Mouse (Mus musculus): ENCODE data around the gene Stx18. TPM values are rescaled to one million over a fixed set of nuclear protein-coding genes. Genes with fewer than 3 reads are reported as not detected.

Gene Stx18
- polyA plus RNA-seq (2012; rRNA removed) = 25.7 and 32.2 TPM in 2 replicates

DNA sequence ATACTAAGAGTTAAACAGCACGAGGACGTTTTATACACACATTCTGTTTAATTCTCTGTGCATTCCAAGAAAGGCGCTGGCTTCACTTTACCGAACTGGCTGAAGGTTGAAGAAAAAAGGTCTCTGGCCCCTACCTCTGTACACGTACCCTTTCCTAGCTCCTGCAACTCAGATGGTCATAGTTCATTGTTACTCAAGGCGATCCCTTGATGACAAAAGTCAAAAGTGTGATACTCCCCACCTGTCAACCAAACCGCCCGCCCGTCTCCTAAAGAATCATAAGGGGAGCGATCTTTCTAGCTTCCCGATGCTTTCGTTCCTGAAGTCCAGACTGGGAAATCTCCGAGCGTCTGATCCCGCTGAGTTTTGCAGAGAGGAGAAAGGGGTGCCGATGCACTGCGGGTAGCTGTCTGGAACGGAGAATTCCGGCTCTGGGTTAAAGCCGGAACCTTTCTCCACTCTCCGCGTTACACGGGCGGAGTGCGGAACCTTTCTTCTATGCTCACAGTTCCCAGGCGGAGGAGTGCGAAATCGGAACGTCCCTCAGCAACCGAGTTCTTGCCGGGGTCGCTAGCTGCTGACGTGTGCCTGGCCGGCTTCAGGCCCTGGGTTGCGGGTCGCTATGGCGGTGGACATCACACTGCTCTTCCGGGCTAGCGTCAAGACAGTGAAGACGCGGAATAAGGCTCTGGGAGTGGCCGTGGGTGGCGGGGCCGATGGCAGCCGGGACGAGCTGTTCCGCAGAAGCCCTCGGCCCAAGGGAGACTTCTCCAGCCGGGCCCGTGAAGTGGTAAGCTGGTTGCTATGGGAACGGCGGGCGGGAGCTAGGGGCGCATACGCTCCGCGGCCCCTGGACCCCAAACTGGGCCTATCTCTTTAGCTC, at the start of gene Stx18:
Stx18 (plus strand) TSS at position 33 of the 883 bp plus-strand sequence.
- whole genome bisulfite sequencing = under 1% methylated on average over 57 of the region's 57 CpGs
- no peak for TF ChIP-seq CTCF (conservative IDR thresholded peaks at IDR 0.05; ENCODE audit: insufficient read depth, insufficient read length, low read depth, low read length)
- TF ChIP-seq POLR2A (IDR thresholded peaks at IDR 0.05; ENCODE audit: low read depth, low read length) = peak; percentile 45
- Histone ChIP-seq H3K27me3 (replicated peaks; ENCODE audit: control insufficient read depth, insufficient read depth, low read length) (no peaks in the 10 kb centered on the region), H3K36me3 (ENCODE audit: control insufficient read depth, insufficient read depth, low read length) (no peaks in the 10 kb centered on the region), H3K4me3 (ENCODE audit: insufficient read depth, low read depth, low read length) (peak within 1 kb of the TSS; percentile 58), H3K4me1 (ENCODE audit: control insufficient read depth, insufficient read depth, low read length) (0 out of 2 replicates have a peak, but pooled peaks cover 5% of the 10 kb centered on the region), H3K27ac (ENCODE audit: insufficient read depth, low read depth, low read length) (peak within 1 kb of the TSS; percentile 7; the same call in 1 of the 2 replicates)
- peak; percentile 91 for DNase-seq

DNA sequence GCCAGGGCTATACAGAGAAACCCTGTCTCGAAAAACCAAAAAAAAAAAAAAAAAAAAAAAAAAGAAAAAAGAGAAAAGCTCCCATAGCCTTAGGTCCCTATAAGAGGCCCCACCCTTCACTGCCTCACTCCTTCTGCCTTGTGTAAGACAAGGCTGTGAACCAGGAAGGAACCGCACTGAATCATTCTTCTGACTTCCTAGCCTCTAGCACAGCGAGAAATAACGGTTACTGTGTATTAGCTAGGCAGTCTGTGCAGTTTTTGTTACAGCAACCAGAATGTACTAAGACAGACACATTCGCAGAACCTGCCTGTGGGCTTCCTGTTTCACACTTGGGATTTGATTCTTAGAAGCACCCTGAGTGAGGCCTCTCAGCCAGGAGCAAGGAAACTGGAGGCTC, 46.2 kb upstream of the Stx18 start:
- no peak for DNase-seq
- TF ChIP-seq CTCF (conservative IDR thresholded peaks at IDR 0.05; ENCODE audit: insufficient read depth, insufficient read length, low read depth, low read length) (no peak), POLR2A (IDR thresholded peaks at IDR 0.05; ENCODE audit: low read depth, low read length) (no peak)
- WGBS = 72% methylated on average over 5 of the region's 5 CpGs
- Histone ChIP-seq H3K27ac (ENCODE audit: insufficient read depth, low read depth, low read length) (no peak overlapping the region), H3K36me3 (ENCODE audit: control insufficient read depth, insufficient read depth, low read length) (no peaks in the 10 kb centered on the region), H3K27me3 (replicated peaks; ENCODE audit: control insufficient read depth, insufficient read depth, low read length) (no peaks in the 10 kb centered on the region), H3K4me3 (ENCODE audit: insufficient read depth, low read depth, low read length) (no peak overlapping the region), H3K4me1 (ENCODE audit: control insufficient read depth, insufficient read depth, low read length) (no peaks in the 10 kb centered on the region)

DNA sequence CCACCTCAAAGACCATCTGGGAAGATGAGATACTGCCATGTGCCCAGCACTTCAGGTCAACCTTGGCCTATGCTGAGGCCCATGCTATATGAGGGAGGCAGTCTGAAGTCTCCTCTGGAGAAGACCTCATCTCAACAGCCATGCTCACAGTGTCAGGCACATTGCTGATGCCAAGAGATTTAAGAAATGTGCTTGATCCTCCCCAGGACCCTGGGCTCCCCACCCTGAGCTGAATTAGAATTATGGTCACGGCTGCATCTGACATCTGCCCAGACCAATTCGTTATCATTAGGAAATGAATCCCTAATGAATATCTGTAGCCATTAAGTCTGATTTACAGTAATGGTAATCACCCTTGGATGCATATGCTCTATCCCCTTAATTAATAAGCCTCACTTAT, 39.7 kb upstream of the Stx18 start:
- Histone ChIP-seq H3K27ac (ENCODE audit: insufficient read depth, low read depth, low read length) (no peak overlapping the region), H3K27me3 (replicated peaks; ENCODE audit: control insufficient read depth, insufficient read depth, low read length) (no peaks in the 10 kb centered on the region), H3K4me3 (ENCODE audit: insufficient read depth, low read depth, low read length) (no peak overlapping the region), H3K36me3 (ENCODE audit: control insufficient read depth, insufficient read depth, low read length) (no peaks in the 10 kb centered on the region), H3K4me1 (ENCODE audit: control insufficient read depth, insufficient read depth, low read length) (no peaks in the 10 kb centered on the region)
- 73% methylated on average over 2 of the region's 2 CpGs for WGBS
- no peak for TF ChIP-seq POLR2A (IDR thresholded peaks at IDR 0.05; ENCODE audit: low read depth, low read length)
- no peak for DNase-seq

DNA sequence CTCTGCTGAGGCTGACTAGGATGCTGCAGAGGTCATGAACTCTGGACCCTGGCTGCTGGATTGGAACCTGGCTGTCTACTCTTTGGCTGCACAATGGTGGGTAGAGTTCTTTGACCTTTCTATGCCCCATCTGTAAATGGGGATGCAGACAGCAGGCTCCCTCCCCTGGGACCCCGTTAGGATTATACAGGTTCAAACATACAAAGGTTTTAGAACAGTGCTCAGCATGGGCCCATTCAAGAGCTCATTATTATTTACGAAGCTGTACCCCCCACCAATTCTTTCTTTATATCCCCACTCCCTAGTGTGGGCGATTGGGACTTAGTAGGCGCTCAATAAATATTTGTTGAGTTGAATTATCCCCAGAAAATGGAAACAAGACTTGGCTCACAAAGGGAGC, 36.0 kb upstream of the Stx18 start:
- 64% methylated on average over 4 of the region's 4 CpGs for WGBS

DNA sequence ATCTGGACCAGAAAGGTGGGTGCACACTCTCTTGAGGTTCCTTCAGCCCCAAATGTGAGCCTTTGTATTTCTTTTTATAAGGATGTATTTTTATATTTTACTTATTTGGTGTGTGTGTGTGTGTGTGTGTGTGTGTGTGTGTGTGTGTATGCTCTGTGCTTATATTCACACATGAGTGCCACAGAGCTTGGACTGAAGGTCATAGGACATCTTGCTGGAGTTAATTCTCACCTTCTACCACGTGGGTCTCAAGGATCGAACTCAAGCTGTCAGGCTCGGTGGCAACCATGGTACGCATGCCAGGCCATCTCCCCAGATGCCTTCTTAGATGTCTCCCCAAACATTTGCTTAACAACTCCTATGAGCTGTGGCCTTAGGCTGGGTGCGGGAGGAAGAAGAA, 33.8 kb upstream of the Stx18 start:
- TF ChIP-seq POLR2A (IDR thresholded peaks at IDR 0.05; ENCODE audit: low read depth, low read length) (no peak), CTCF (conservative IDR thresholded peaks at IDR 0.05; ENCODE audit: insufficient read depth, insufficient read length, low read depth, low read length) (no peak)
- WGBS = 72% methylated on average over 5 of the region's 5 CpGs
- DNase-seq = peak; percentile 64
- H3K27me3 ChIP-seq (replicated peaks; ENCODE audit: control insufficient read depth, insufficient read depth, low read length) = no peaks in the 10 kb centered on the region
- no peaks in the 10 kb centered on the region for H3K4me1 ChIP-seq (ENCODE audit: control insufficient read depth, insufficient read depth, low read length)
- no peak overlapping the region for H3K27ac ChIP-seq (ENCODE audit: insufficient read depth, low read depth, low read length)
- H3K4me3 ChIP-seq (ENCODE audit: insufficient read depth, low read depth, low read length) = no peak overlapping the region
- H3K36me3 ChIP-seq (ENCODE audit: control insufficient read depth, insufficient read depth, low read length) = no peaks in the 10 kb centered on the region

More for the DNA sequence above, 36.0 kb upstream of the Stx18 start:
- TF ChIP-seq CTCF (conservative IDR thresholded peaks at IDR 0.05; ENCODE audit: insufficient read depth, insufficient read length, low read depth, low read length) (no peak), POLR2A (IDR thresholded peaks at IDR 0.05; ENCODE audit: low read depth, low read length) (no peak)
- DNase-seq = peak; percentile 14
- H3K36me3 ChIP-seq (ENCODE audit: control insufficient read depth, insufficient read depth, low read length) = no peaks in the 10 kb centered on the region
- H3K4me1 ChIP-seq (ENCODE audit: control insufficient read depth, insufficient read depth, low read length) = no peaks in the 10 kb centered on the region
- no peak overlapping the region for H3K4me3 ChIP-seq (ENCODE audit: insufficient read depth, low read depth, low read length)
- H3K27ac ChIP-seq (ENCODE audit: insufficient read depth, low read depth, low read length) = no peak overlapping the region
- no peaks in the 10 kb centered on the region for H3K27me3 ChIP-seq (replicated peaks; ENCODE audit: control insufficient read depth, insufficient read depth, low read length)

DNA sequence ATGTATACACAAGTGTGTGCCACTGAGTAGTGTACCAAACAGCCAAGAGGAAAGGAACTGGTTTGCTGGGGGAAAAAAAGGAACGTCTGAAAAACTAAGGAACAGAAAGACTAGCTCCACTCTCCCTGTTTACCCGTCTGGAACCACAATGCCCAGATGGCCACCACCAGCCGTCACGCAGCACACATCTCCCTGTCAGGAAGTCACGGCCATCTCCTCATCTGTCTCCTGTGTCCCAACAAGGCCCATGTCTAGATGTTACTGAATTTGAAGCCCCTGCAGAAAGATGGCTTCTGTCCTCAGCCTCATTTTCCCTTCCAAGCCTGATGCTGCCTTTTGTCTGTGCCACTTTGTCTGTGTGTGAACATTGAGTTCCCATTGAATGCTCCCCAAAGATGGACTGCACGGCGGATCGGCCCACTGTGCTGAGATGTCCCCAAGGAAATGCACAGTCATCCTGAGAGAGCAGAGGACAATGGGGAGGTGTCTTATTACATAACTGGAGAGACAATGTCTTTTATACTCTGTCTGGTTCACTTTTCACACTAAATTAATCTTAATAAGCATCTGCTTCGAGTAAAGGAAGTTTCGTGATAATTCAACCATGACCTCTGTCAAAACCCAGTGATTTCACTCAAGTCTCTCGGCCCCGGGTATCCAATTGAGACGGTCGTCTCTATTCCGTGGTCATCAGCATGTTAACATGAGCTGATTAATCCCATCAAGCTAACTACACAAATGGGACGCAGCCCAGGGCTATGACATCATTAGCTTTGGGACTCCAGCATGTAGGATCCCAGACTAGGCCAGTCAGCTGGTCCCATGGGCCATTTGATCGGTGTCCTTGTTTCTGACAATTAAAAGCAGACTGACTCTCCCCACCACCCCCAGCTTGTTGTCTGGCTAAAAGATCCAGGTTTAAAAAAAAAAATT, 31.9 kb upstream of the Stx18 start:
- Histone ChIP-seq H3K27ac (ENCODE audit: insufficient read depth, low read depth, low read length) (no peak overlapping the region), H3K27me3 (replicated peaks; ENCODE audit: control insufficient read depth, insufficient read depth, low read length) (no peaks in the 10 kb centered on the region), H3K4me1 (ENCODE audit: control insufficient read depth, insufficient read depth, low read length) (no peaks in the 10 kb centered on the region), H3K4me3 (ENCODE audit: insufficient read depth, low read depth, low read length) (no peak overlapping the region), H3K36me3 (ENCODE audit: control insufficient read depth, insufficient read depth, low read length) (no peaks in the 10 kb centered on the region)
- TF ChIP-seq POLR2A (IDR thresholded peaks at IDR 0.05; ENCODE audit: low read depth, low read length) (no peak), CTCF (conservative IDR thresholded peaks at IDR 0.05; ENCODE audit: insufficient read depth, insufficient read length, low read depth, low read length) (no peak)
- peak; percentile 7 for DNase-seq
- WGBS = 45% methylated on average over 17 of the region's 17 CpGs

DNA sequence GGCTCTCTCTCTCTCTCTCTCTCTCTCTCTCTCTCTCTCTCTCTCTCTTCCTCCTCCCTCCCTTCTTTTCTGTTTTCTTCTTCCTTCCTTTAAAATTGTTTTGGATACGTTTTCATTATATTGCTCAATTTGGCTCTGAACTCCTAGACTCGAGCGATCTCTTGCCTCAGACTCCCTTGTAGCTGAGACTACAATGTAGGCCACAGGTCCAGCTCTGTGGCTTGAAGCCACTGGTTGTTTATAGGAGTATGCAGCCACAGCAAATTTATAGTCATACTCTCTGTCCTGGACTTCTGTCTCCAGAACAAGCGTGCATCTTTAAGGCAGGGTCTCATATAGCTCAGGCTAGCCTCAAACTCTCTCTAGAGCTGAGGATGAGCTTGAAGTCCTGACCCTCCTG, 29.5 kb upstream of the Stx18 start:
- no peak overlapping the region for H3K4me3 ChIP-seq (ENCODE audit: insufficient read depth, low read depth, low read length)
- no peaks in the 10 kb centered on the region for H3K4me1 ChIP-seq (ENCODE audit: control insufficient read depth, insufficient read depth, low read length)
- H3K27me3 ChIP-seq (replicated peaks; ENCODE audit: control insufficient read depth, insufficient read depth, low read length) = no peaks in the 10 kb centered on the region; the same call in 1 of the 2 replicates
- no peak for DNase-seq
- WGBS = 79% methylated on average over 4 of the region's 4 CpGs
- H3K27ac ChIP-seq (ENCODE audit: insufficient read depth, low read depth, low read length) = no peak overlapping the region
- H3K36me3 ChIP-seq (ENCODE audit: control insufficient read depth, insufficient read depth, low read length) = no peaks in the 10 kb centered on the region
- no peak for TF ChIP-seq CTCF (conservative IDR thresholded peaks at IDR 0.05; ENCODE audit: insufficient read depth, insufficient read length, low read depth, low read length)
